Mouse (Mus musculus) hindbrain, embryonic 15.5 days (tissue): ENCODE data around the gene Speer4b. TPM values are rescaled to one million over a fixed set of nuclear protein-coding genes. Genes with fewer than 3 reads are reported as not detected.
"Not testable (repeated sequence)": the region's sequence is repeated elsewhere in the genome, so short reads cannot be mapped to it uniquely, and the experiment has no call there.

Experiments used
- ATAC-seq: fragments of 200-750 bp; cut with Nextera tagmentation; 2 replicates; pipeline ENCODE4 v1.8.0; 2017; ENCODE audit warnings: low read depth, moderate number of reproducible peaks, moderate TSS enrichment; ENCODE audit not compliant: low FRiP score
- H3K27ac ChIP-seq: fragments of 300-500 bp; sonication (generic); replicated peaks from 2 replicates; pipeline ENCODE4 v1.5.1; 2015; ENCODE audit warnings: mild to moderate bottlenecking, inconsistent platforms
- H3K27me3 ChIP-seq: fragments of 300-500 bp; sonication (generic); 2 replicates; pipeline ENCODE4 v1.6.1; 2015; ENCODE audit warnings: control low read depth, inconsistent platforms
- H3K36me3 ChIP-seq: fragments of 300-500 bp; sonication (generic); 2 replicates; pipeline ENCODE4 v1.6.1; 2015; ENCODE audit warnings: control low read depth, inconsistent platforms
- H3K4me1 ChIP-seq: fragments of 300-500 bp; sonication (generic); replicated peaks from 2 replicates; pipeline ENCODE4 v1.6.1; 2015; ENCODE audit warnings: control low read depth, inconsistent platforms
- H3K4me2 ChIP-seq: fragments of 300-500 bp; sonication (generic); 2 replicates; pipeline ENCODE4 v1.6.1; 2015; ENCODE audit warnings: moderate library complexity, mild to moderate bottlenecking, inconsistent platforms
- H3K4me3 ChIP-seq: fragments of 300-500 bp; sonication (generic); 2 replicates; pipeline ENCODE4 v1.5.1; 2015; ENCODE audit warnings: mild to moderate bottlenecking, inconsistent platforms
- H3K9ac ChIP-seq: fragments of 300-500 bp; sonication (generic); 2 replicates; pipeline ENCODE4 v1.6.1; 2015; ENCODE audit warnings: inconsistent platforms
- H3K9me3 ChIP-seq: fragments of 300-500 bp; sonication (generic); 2 replicates; pipeline ENCODE4 v1.6.1; 2016; ENCODE audit warnings: control low read depth, inconsistent platforms
- WGBS: fragments of 180-500 bp; shearing (Covaris S2); methylation state at CpG from one replicate; pipeline ENCODE4 v1.1.7; 2015; 5-methylcytosine and 5-hydroxymethylcytosine counted together
- polyA plus RNA-seq: library from polyadenylated mRNA; unstranded; fragments of >200 nt; fragmentation: Nextera tagmentation; extraction: Ambion mirVana; gene quantifications from 2 replicates; pipeline ENCODE4 v1.2.1, GENCODE M21; 2015

The Speer4b gene
- polyA plus RNA-seq: 0.64 and 1.2 TPM in 2 replicates

DNA sequence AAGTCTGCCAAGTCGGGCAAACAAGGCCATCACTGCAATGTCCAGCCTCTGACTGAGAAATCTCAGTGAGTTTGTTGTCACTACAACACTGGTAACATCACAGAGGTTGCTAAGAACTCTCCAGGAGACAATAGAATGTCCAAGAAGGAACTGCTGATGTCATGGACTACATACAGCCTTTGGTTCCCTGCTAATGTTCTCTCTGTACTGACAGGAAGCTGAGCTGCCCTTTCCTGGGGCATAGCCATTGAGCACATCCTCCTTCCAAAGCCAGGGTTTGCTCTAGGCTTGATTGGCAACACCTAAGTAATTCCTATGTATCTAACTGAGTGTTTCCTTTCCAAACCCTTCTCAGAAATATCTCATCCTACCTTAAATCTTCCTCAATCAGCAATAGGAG, at the start of gene Speer4b:
TSS of gene Speer4b (minus strand) at position 101 of the 400 bp plus-strand sequence.
- WGBS: 65% methylated on average over 1 of the region's 1 CpGs
- H3K9ac ChIP-seq, H3K27ac ChIP-seq, ATAC-seq, H3K4me1 ChIP-seq, H3K4me3 ChIP-seq, H3K9me3 ChIP-seq, H3K27me3 ChIP-seq, H3K36me3 ChIP-seq, H3K4me2 ChIP-seq: not testable (repeated sequence)

DNA sequence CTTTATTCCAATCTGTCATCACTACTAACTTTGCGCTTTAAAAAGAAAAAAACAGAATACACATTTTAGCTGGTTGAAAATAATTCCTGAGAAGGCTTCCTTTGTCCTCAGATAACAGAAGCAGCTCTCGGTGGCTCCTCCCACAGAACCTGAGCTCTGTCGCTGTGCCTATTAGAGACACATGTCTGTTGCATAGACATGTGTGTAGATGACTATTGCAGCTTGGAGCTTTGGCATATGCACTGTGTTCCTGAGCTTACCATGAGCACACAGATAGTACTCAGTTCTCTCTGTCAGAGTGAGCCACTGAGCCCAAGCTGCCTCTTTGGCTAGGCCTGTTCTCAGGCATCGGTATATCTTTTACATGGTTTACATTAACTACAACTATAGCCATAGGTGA, 48.1 kb upstream of the Speer4b start:
- Histone ChIP-seq H3K4me1 (no peaks in the 10 kb centered on the region), H3K4me2 (no peak overlapping the region), H3K9ac (no peak overlapping the region), H3K4me3 (no peak overlapping the region), H3K36me3 (no peaks in the 10 kb centered on the region), H3K27ac (0 out of 2 replicates have a peak overlapping the region, but pooled peaks have one; percentile 22), H3K9me3 (no peaks in the 10 kb centered on the region), H3K27me3 (no peaks in the 10 kb centered on the region)
- 83% methylated on average over 4 of the region's 4 CpGs for WGBS
- ATAC-seq: no peak

DNA sequence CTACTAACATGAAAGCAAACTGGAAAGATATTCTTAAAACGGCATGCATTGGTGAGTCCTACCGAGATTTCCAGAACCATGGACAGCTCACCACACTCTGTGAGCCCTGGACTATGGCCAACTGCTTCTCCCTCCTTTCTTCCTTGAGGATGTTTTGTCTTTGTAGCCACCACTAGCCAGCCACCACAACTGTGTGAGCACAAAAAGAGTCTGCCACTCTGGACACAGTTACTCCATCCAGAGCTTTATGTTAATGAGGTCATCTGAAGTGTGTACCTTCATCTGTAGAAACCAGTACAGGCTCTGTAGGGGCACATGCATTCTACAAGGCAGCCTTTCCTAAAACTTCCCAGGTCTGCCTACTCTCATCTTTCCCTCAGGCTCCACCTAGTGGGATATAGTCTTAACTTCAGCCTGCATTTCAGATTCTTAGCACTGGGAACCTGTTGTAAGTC, 43.6 kb upstream of the Speer4b start:
- H3K4me3 ChIP-seq: no peak overlapping the region
- no peak overlapping the region for H3K4me2 ChIP-seq
- no peak overlapping the region for H3K27ac ChIP-seq
- ATAC-seq: peak; percentile 80
- no peak overlapping the region for H3K9ac ChIP-seq
- no peaks in the 10 kb centered on the region for H3K9me3 ChIP-seq
- H3K4me1 ChIP-seq: no peaks in the 10 kb centered on the region
- WGBS: 17% methylated on average over 2 of the region's 2 CpGs
- H3K27me3 ChIP-seq: no peaks in the 10 kb centered on the region
- H3K36me3 ChIP-seq: no peaks in the 10 kb centered on the region

DNA sequence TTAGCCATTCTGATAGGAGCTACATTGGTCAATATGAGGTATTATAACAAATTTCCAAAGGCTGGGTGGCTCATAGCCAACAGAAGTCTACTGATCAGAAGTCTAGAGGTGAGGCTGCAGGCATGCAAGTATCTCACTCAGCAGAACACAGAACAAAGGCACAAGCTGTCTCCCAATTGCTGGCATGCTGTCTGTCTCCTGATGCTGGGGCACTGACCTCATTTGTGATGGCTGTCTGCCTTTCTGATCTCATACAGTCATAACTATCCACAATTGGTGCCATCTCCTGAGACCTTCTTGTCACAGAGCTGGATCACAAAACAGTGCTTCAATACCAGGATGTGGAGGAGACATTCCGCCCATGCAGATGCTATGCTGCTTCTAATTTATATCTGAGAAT, 25.7 kb upstream of the Speer4b start:
- Histone ChIP-seq H3K27ac (no peak overlapping the region), H3K4me3 (no peak overlapping the region), H3K36me3 (no peaks in the 10 kb centered on the region), H3K27me3 (no peaks in the 10 kb centered on the region), H3K9me3 (no peaks in the 10 kb centered on the region), H3K4me2 (no peak overlapping the region), H3K4me1 (no peaks in the 10 kb centered on the region), H3K9ac (no peak overlapping the region)
- WGBS: 84% methylated on average over 1 of the region's 1 CpGs
- no peak for ATAC-seq

DNA sequence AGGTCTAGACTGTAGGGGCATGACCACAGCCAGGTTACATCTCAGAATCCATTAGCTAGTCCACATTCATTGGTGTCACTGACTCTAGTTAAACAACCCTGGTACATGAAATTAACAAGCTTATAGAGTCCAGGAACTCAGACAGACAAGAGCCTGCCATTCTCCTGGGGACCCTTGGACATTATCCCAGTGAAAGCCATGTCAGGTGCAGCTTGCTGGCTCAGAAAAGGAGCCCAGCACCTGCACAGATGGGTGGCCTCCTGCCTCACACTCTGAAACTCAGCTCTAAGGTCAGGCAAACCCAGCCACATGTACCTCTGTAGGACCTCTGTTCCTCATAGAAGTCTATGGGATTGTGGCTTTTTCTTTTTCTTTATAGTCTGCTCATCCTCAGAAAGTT, 17.5 kb upstream of the Speer4b start:
- Histone ChIP-seq H3K4me2 (no peak overlapping the region), H3K9ac (no peak overlapping the region)

DNA sequence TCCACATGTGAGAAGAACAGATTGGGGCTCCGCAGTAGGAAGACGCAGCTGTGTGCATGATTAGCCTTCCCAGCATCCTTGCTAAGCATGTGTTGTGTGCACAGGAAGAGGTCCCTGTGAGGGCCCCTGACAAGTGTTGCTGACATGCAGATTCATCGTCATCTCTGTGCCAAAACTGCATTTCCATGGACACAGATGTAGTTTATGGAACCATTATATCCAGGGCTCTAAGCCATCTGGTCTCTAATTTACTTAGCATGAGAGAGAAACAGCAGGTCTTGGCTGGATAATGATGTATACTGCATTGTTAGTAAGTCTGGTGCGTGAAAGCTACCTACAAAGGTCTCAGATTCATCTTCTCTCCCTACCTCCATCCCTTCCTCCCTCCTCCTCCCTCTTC, 10.3 kb downstream of the Speer4b start:
- peak overlapping the region; percentile 18 for H3K27ac ChIP-seq
- ATAC-seq: peak; percentile 61; the same call in 1 of the 2 replicates
- no peaks in the 10 kb centered on the region for H3K27me3 ChIP-seq
- H3K36me3 ChIP-seq: no peaks in the 10 kb centered on the region
- no peak overlapping the region for H3K4me3 ChIP-seq
- no peak overlapping the region for H3K4me2 ChIP-seq
- 53% methylated on average over 4 of the region's 4 CpGs for WGBS
- no peaks in the 10 kb centered on the region for H3K9me3 ChIP-seq
- H3K9ac ChIP-seq: no peak overlapping the region
- H3K4me1 ChIP-seq: 0 out of 2 replicates have a peak, but pooled peaks cover 7% of the 10 kb centered on the region

More for the DNA sequence above, 17.5 kb upstream of the Speer4b start:
- H3K27ac ChIP-seq: no peak overlapping the region
- H3K4me3 ChIP-seq: no peak overlapping the region
- H3K4me1 ChIP-seq: no peaks in the 10 kb centered on the region
- no peaks in the 10 kb centered on the region for H3K36me3 ChIP-seq
- H3K9me3 ChIP-seq: no peaks in the 10 kb centered on the region
- H3K27me3 ChIP-seq: no peaks in the 10 kb centered on the region
- ATAC-seq: no peak

DNA sequence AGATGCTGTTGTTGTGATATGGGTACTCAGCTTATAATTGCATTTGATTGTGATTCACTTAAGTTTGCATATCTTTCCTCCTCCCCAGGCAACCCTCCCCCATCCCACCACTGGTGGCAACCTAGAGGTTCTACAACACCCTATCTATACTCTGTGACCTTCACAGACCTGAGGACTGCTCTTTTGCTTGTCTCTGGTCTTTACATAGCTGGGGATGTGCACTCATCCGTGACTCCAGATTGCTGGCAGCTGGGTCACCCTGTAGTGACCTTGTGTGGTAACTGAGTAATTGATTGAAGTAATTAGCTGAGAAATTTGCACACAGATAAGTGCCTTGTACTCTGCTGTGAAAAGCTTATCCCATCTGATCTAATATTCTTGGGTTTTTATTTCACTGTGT, 15.1 kb downstream of the Speer4b start:
- Histone ChIP-seq H3K36me3 (peaks cover 4% of the 10 kb centered on the region; the same call in 1 of the 2 replicates), H3K27ac (0 out of 2 replicates have a peak overlapping the region, but pooled peaks have one; percentile 15), H3K4me2 (no peak overlapping the region), H3K9me3 (no peaks in the 10 kb centered on the region), H3K4me1 (0 out of 2 replicates have a peak, but pooled peaks cover 7% of the 10 kb centered on the region), H3K4me3 (no peak overlapping the region), H3K27me3 (no peaks in the 10 kb centered on the region), H3K9ac (no peak overlapping the region)
- ATAC-seq: no peak
- WGBS: 32% methylated on average over 1 of the region's 1 CpGs

DNA sequence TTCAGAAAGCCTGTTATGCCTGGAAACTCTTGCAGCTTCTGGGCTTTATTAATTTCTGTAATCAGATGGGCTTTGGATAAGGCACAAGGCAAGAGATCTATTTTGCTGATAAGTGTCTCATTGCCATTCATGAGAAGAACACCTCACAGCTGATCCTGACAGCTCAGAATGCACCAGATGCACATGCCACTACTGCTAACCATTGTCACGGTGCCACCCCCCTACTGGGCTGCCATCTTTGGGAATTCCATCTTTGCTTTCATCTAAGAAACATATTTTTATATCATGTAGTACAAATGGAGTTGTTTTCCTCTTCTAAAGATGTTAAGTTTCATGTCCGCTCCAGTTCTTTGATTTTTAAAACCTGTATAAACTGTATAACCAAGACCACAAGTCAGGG, 19.5 kb downstream of the Speer4b start:
- H3K9me3 ChIP-seq: no peaks in the 10 kb centered on the region
- 74% methylated on average over 2 of the region's 2 CpGs for WGBS
- H3K27me3 ChIP-seq: no peaks in the 10 kb centered on the region
- no peak overlapping the region for H3K9ac ChIP-seq
- ATAC-seq: no peak
- 0 out of 2 replicates have a peak, but pooled peaks cover 5% of the 10 kb centered on the region for H3K4me1 ChIP-seq
- H3K27ac ChIP-seq: peak overlapping the region; percentile 17; the same call in 1 of the 2 replicates
- H3K4me2 ChIP-seq: no peak overlapping the region
- no peak overlapping the region for H3K4me3 ChIP-seq
- peaks cover 4% of the 10 kb centered on the region; the same call in 1 of the 2 replicates for H3K36me3 ChIP-seq

DNA sequence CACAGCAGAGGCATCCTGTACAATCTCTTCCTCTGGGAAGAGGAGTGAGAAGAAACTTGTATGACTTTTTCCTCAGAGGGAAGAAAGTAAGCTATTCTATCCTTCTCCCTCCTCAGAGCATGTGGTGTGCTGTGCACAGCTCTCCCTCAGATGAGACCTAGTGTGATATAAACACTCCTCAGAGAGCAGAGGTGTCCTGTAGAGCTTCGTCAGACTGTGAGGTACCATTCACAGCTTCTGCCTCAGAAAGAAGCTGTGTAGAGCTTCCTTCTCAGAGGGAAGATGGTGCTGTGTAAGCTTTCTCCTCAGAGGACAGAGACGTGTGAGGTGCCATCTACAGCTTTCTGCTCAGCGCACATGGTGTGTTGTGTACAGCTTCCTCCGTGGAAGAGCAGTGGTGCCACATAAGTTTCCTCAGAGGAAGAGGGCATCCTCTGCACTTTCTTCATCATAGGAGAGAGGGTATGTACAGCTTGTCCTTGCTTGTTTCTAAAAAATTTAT, 26.2 kb downstream of the Speer4b start:
- Histone ChIP-seq H3K36me3 (peaks cover 2% of the 10 kb centered on the region; the same call in 1 of the 2 replicates), H3K27ac (no peak overlapping the region), H3K9me3 (no peaks in the 10 kb centered on the region), H3K4me1 (0 out of 2 replicates have a peak, but pooled peaks cover 5% of the 10 kb centered on the region), H3K4me3 (no peak overlapping the region), H3K9ac (no peak overlapping the region), H3K4me2 (no peak overlapping the region), H3K27me3 (no peaks in the 10 kb centered on the region)
- 86% methylated on average over 4 of the region's 4 CpGs for WGBS
- ATAC-seq: no peak

DNA sequence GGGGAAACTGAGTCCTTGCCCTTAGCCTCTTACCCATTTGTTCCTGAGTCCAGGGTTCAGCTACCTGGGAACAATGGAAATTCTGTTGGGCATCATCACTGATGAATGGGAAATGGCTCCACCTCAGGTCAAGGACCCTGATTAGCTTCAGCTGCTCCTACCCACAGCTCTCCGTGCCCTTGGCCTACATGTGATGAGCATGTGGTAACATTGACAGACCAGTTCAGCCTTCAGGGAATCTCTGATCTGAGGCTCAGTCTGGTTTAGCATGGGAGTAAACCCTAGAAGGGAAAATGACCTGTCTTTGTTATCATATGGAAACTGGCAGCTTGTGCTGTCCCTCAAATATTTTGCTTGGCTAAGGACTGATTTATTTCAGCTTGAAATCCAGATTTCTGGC, 43.6 kb downstream of the Speer4b start:
- H3K9ac ChIP-seq: no peak overlapping the region
- H3K27me3 ChIP-seq: no peaks in the 10 kb centered on the region
- ATAC-seq: no peak
- H3K4me3 ChIP-seq: no peak overlapping the region
- no peaks in the 10 kb centered on the region for H3K9me3 ChIP-seq
- no peak overlapping the region for H3K27ac ChIP-seq
- H3K4me1 ChIP-seq: no peaks in the 10 kb centered on the region
- H3K4me2 ChIP-seq: no peak overlapping the region
- 0 out of 2 replicates have a peak, but pooled peaks cover 6% of the 10 kb centered on the region for H3K36me3 ChIP-seq
- WGBS: 65% methylated on average over 1 of the region's 1 CpGs

DNA sequence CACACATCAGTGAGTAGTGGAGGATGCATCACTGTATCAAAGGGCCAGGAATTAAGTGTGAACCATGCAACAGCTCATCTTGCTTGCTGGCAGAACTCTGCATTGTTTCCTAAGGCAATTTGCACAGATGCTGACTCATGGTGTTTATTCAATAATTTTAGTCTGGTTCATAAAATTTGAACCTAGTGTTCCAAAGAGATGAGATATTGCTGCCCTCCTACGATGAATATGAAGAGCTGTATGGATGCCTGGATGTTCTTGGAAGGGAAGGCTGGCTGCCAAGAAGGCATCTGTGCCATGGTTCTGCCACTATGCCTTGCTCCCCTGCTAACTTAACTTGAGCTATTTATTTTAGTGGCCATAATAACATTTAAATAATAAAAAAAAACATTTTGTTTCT, 44.3 kb downstream of the Speer4b start:
- H3K36me3 ChIP-seq: 0 out of 2 replicates have a peak, but pooled peaks cover 9% of the 10 kb centered on the region
- H3K27me3 ChIP-seq: no peaks in the 10 kb centered on the region
- WGBS: 62% methylated on average over 1 of the region's 1 CpGs
- no peak overlapping the region for H3K9ac ChIP-seq
- H3K27ac ChIP-seq: no peak overlapping the region
- ATAC-seq: no peak
- H3K4me2 ChIP-seq: no peak overlapping the region
- H3K9me3 ChIP-seq: no peaks in the 10 kb centered on the region
- H3K4me1 ChIP-seq: no peaks in the 10 kb centered on the region
- H3K4me3 ChIP-seq: no peak overlapping the region

DNA sequence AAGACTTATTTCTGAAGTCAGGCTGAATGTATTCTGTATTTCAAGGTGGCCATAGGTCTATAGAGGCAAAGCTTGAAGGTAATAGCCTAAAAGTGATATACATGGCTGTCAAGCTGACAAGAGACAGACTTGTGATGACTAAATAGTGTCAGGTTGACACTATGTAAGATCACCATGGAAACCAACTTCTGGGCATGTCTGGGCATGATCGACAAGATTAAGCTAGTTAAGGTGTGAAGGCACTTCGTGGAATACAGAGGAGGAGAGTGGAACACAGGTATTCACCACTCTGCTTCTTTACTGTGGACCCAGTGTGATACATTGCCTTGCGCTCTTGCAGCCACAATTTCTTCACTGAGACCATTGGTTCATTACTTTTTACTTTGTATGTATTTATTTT, 46.9 kb downstream of the Speer4b start:
- no peak overlapping the region for H3K4me2 ChIP-seq
- no peak overlapping the region for H3K4me3 ChIP-seq
- 0 out of 2 replicates have a peak, but pooled peaks cover 10% of the 10 kb centered on the region for H3K36me3 ChIP-seq
- WGBS: 87% methylated on average over 3 of the region's 3 CpGs
- no peak overlapping the region for H3K9ac ChIP-seq
- H3K4me1 ChIP-seq: no peaks in the 10 kb centered on the region
- ATAC-seq: no peak
- H3K27me3 ChIP-seq: no peaks in the 10 kb centered on the region
- no peak overlapping the region for H3K27ac ChIP-seq
- no peaks in the 10 kb centered on the region for H3K9me3 ChIP-seq
